Mouse (Mus musculus) forebrain, embryonic 16.5 days (tissue): ENCODE measurements around the gene Heyl. TPM values are rescaled to one million over a fixed set of nuclear protein-coding genes. Genes with fewer than 3 reads are reported as not detected.
A peak's percentile ranks its signal among the peaks of the same experiment; 100 is the strongest.

Source experiments
- ATAC-seq: fragments of 200-750 bp; cut with Nextera tagmentation; 2 replicates; pipeline ENCODE4 v1.8.0; 2017; ENCODE audit warnings: mild to moderate bottlenecking, moderate library complexity
- H3K27ac ChIP-seq: fragments of 300-500 bp; sonication (generic); 2 replicates; pipeline ENCODE4 v1.5.1; 2014; ENCODE audit warnings: low read length, control low read depth
- H3K27me3 ChIP-seq: fragments of 300-500 bp; sonication (generic); replicated peaks from 2 replicates; pipeline ENCODE4 v1.6.1; 2014; ENCODE audit warnings: low read length; ENCODE audit not compliant: control insufficient read depth, insufficient read depth
- H3K36me3 ChIP-seq: fragments of 300-500 bp; sonication (generic); 2 replicates; pipeline ENCODE4 v1.6.1; 2014; ENCODE audit not compliant: control insufficient read depth, insufficient read depth
- H3K4me1 ChIP-seq: fragments of 300-500 bp; sonication (generic); replicated peaks from 2 replicates; pipeline ENCODE4 v1.6.1; 2014; ENCODE audit warnings: low read length; ENCODE audit not compliant: control insufficient read depth, insufficient read depth
- H3K4me2 ChIP-seq: fragments of 300-500 bp; sonication (generic); 2 replicates; pipeline ENCODE4 v1.6.1; 2014; ENCODE audit warnings: mild to moderate bottlenecking, low read length, control low read depth
- H3K4me3 ChIP-seq: fragments of 300-500 bp; sonication (generic); replicated peaks from 2 replicates; pipeline ENCODE4 v1.5.1; 2014; ENCODE audit warnings: mild to moderate bottlenecking, low read length, control low read depth
- H3K9ac ChIP-seq: fragments of 300-500 bp; sonication (generic); replicated peaks from 2 replicates; pipeline ENCODE4 v1.6.1; 2014; ENCODE audit warnings: low read depth, low read length, control low read depth
- H3K9me3 ChIP-seq: fragments of 300-500 bp; sonication (generic); 2 replicates; pipeline ENCODE4 v1.6.1; 2016; ENCODE audit warnings: low read length; ENCODE audit not compliant: control insufficient read depth
- WGBS: fragments of 180-500 bp; shearing (Covaris S2); extraction: QIAGEN DNeasy Blood & Tissue Kit; methylation state at CpG from one replicate; pipeline ENCODE4 v1.1.7; 2014; 5-methylcytosine and 5-hydroxymethylcytosine counted together
- polyA plus RNA-seq: library from polyadenylated mRNA; unstranded; fragments of >200 nt; fragmentation: Nextera tagmentation; extraction: Ambion mirVana; gene quantifications from 2 replicates; pipeline ENCODE4 v1.2.1, GENCODE M21; 2015

Gene Heyl
- polyA plus RNA-seq, 1 experiment from 2014 or later, result 4.5 TPM

- H3K36me3 ChIP-seq, result no peaks in the 10 kb centered on the region
- H3K27me3 ChIP-seq, result peaks cover 32% of the 10 kb centered on the region
- peak overlapping the region; percentile 43 for H3K4me2 ChIP-seq
- peaks cover 5% of the 10 kb centered on the region; the same call in 1 of the 2 replicates for H3K4me1 ChIP-seq
- H3K27ac ChIP-seq, result no peak overlapping the region
- H3K9me3 ChIP-seq, result no peaks in the 10 kb centered on the region
- H3K4me3 ChIP-seq, result peak overlapping the region; percentile 25
- peak overlapping the region; percentile 46 for H3K9ac ChIP-seq
- ATAC-seq, result no peak; the same call in 1 of the 2 replicates
- WGBS, result 8% methylated on average over 50 of the region's 58 CpGs
These were observed 6.2 kb downstream of the Heyl start for GRCm38 (mm10) chr4:123239361-123240203.

GRCm38 (mm10) chr4:123246221-123246620, 12.9 kb downstream of the Heyl start:
- no peaks in the 10 kb centered on the region for H3K4me1 ChIP-seq
- H3K27ac ChIP-seq, result no peak overlapping the region
- ATAC-seq, result no peak
- no peak overlapping the region for H3K9ac ChIP-seq
- no peaks in the 10 kb centered on the region for H3K36me3 ChIP-seq
- H3K4me2 ChIP-seq, result no peak overlapping the region
- H3K27me3 ChIP-seq, result no peaks in the 10 kb centered on the region
- no peaks in the 10 kb centered on the region for H3K9me3 ChIP-seq
- H3K4me3 ChIP-seq, result no peak overlapping the region
- 83% methylated on average over 7 of the region's 7 CpGs for WGBS

GRCm38 (mm10) chr4:123246651-123247050, 13.3 kb downstream of the Heyl start:
- H3K36me3 ChIP-seq, result no peaks in the 10 kb centered on the region
- no peaks in the 10 kb centered on the region for H3K27me3 ChIP-seq
- no peak overlapping the region for H3K4me3 ChIP-seq
- no peak overlapping the region for H3K9ac ChIP-seq
- H3K27ac ChIP-seq, result no peak overlapping the region
- ATAC-seq, result no peak
- no peaks in the 10 kb centered on the region for H3K9me3 ChIP-seq
- H3K4me1 ChIP-seq, result no peaks in the 10 kb centered on the region
- WGBS, result 93% methylated on average over 5 of the region's 5 CpGs
- H3K4me2 ChIP-seq, result no peak overlapping the region

- Histone ChIP-seq H3K9me3 (no peaks in the 10 kb centered on the region), H3K4me3 (no peak overlapping the region), H3K4me1 (no peaks in the 10 kb centered on the region), H3K4me2 (no peak overlapping the region), H3K9ac (no peak overlapping the region), H3K27ac (no peak overlapping the region), H3K27me3 (no peaks in the 10 kb centered on the region), H3K36me3 (no peaks in the 10 kb centered on the region)
- 75% methylated on average over 7 of the region's 7 CpGs for WGBS
- no peak for ATAC-seq
These were observed 14.0 kb downstream of the Heyl start for GRCm38 (mm10) chr4:123247147-123247880.

GRCm38 (mm10) chr4:123248971-123249567, 15.7 kb downstream of the Heyl start:
- Histone ChIP-seq H3K4me3 (no peak overlapping the region), H3K9ac (no peak overlapping the region), H3K27ac (no peak overlapping the region), H3K9me3 (no peaks in the 10 kb centered on the region), H3K4me1 (no peaks in the 10 kb centered on the region), H3K36me3 (no peaks in the 10 kb centered on the region), H3K4me2 (no peak overlapping the region), H3K27me3 (no peaks in the 10 kb centered on the region)
- 72% methylated on average over 7 of the region's 7 CpGs for WGBS
- ATAC-seq, result no peak

- WGBS, result 51% methylated on average over 5 of the region's 5 CpGs
- no peaks in the 10 kb centered on the region for H3K27me3 ChIP-seq
- 0 out of 2 replicates have a peak, but pooled peaks have one; percentile 36 for ATAC-seq
- H3K9me3 ChIP-seq, result no peaks in the 10 kb centered on the region
- no peak overlapping the region for H3K4me2 ChIP-seq
- H3K27ac ChIP-seq, result no peak overlapping the region
- H3K4me1 ChIP-seq, result no peaks in the 10 kb centered on the region
- H3K4me3 ChIP-seq, result no peak overlapping the region
- no peaks in the 10 kb centered on the region for H3K36me3 ChIP-seq
- no peak overlapping the region for H3K9ac ChIP-seq
These were observed 18.9 kb downstream of the Heyl start for GRCm38 (mm10) chr4:123252214-123252613.

- H3K36me3 ChIP-seq, result no peaks in the 10 kb centered on the region
- H3K27me3 ChIP-seq, result no peaks in the 10 kb centered on the region
- H3K4me3 ChIP-seq, result no peak overlapping the region
- H3K9ac ChIP-seq, result no peak overlapping the region
- peak; percentile 23; the same call in 1 of the 2 replicates for ATAC-seq
- WGBS, result 20% methylated on average over 5 of the region's 5 CpGs
- no peak overlapping the region for H3K27ac ChIP-seq
- no peaks in the 10 kb centered on the region for H3K9me3 ChIP-seq
- H3K4me2 ChIP-seq, result no peak overlapping the region
- H3K4me1 ChIP-seq, result no peaks in the 10 kb centered on the region
These were observed 21.3 kb downstream of the Heyl start for GRCm38 (mm10) chr4:123254617-123255016.

- no peak overlapping the region for H3K27ac ChIP-seq
- H3K9me3 ChIP-seq, result no peaks in the 10 kb centered on the region
- no peaks in the 10 kb centered on the region for H3K4me1 ChIP-seq
- no peak overlapping the region for H3K4me3 ChIP-seq
- ATAC-seq, result no peak
- no peaks in the 10 kb centered on the region for H3K27me3 ChIP-seq
- H3K36me3 ChIP-seq, result no peaks in the 10 kb centered on the region
- H3K9ac ChIP-seq, result no peak overlapping the region
- H3K4me2 ChIP-seq, result no peak overlapping the region
- WGBS, result 63% methylated on average over 8 of the region's 8 CpGs
These were observed 26.9 kb downstream of the Heyl start for GRCm38 (mm10) chr4:123260071-123260746.
